Mouse (Mus musculus): ENCODE data around the gene Papln.

DNA sequence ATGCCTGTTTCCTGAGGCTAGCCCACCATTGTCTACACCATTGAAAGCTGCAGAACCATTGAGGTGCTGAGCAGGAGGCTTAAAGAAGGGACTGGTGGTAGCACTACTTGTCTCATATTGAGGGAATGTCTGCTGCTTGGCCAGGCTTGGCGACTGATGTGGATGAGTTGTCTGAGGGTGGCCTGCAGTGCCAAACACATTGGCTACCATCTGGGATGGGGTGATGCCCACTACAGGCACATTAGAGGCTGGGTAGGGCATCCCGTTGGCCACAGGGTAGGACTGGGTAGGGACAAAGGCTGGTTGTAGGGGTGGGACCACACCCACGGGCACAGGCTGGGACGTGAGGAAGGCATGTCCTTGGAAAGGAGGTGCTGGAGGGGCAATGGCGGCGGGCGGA lies 32.2 kb downstream of the Papln start:
- TF ChIP-seq CTCF (IDR thresholded peaks at IDR 0.05; ENCODE audit: borderline replicate concordance, insufficient read depth, low read length) (no peak), POLR2A (IDR thresholded peaks at IDR 0.05; ENCODE audit: low read depth, low read length) (no peak)
